Mouse (Mus musculus) cerebellum, adult 8-10 months (tissue): ENCODE results near the gene Coro2b.
A peak's percentile ranks its signal among the peaks of the same experiment; 100 is the strongest.
"Not testable (repeated sequence)": the region's sequence is repeated elsewhere in the genome, so short reads cannot be mapped to it uniquely, and the experiment has no call there.

ENCODE experiments used
- DNase-seq: peaks from one replicate; pipeline ENCODE4 v3.0.0; 2022

Gene Coro2b

DNA sequence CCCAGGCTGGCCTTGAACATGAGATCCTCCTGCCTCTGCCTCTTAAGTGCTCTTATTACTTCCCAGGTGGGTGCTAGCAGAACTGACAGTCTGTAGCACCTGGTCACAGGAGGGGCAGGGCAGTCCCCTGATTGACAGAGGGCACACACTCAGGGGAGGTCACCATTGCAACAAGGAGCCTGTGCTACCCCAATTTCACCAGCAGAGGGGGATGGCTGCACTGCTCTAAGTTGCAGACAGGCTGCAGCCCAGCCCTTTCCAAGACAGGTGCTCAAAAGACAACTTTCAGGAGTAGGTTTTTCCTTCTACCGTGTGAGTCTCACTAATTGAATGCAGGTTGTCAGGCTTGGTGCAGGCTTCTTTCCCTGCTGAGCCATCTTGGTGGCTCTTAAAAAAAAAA is 66.4 kb downstream of the Coro2b start:
- peak; percentile 91 for DNase-seq

DNA sequence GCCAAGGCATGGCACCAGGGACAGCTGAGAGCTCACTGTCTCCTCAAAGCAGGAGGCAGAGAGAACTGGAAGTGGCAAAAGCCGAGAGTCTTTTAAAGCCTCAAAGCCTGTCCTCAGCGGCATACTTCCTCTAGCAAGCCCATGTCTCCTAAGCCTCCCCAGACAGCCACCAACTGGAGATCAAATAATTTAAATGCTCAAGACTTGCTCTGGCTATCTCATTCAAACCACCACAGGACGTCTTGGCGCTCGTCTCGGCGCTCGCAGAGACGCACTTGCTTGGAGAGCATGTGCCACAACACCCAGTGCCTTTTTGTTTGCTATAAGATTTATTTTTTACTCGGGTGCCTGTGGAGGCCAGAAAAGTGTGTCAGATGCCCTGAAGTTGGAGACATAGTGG is 67.1 kb downstream of the Coro2b start:
- no peak for DNase-seq

DNA sequence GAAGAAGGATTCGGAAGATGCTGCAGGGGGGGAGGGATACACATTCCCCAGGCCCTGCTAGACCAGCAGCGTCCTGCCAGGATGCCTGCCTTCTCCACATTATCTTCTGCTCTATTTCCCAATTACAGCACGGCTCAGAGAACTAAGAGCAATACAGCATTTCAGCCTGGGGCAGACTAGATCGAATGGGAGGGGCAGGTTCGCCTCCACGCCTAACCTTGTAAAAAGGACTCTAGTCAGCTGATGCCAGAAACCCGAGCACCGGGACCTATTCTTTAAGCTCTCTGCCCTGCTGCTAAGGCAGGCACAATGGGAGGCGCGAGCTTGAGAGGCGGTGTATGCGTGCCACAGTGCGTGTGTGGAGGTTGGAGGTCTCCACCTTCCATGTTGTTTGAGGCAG is 67.7 kb downstream of the Coro2b start:
- DNase-seq = peak; percentile 89

DNA sequence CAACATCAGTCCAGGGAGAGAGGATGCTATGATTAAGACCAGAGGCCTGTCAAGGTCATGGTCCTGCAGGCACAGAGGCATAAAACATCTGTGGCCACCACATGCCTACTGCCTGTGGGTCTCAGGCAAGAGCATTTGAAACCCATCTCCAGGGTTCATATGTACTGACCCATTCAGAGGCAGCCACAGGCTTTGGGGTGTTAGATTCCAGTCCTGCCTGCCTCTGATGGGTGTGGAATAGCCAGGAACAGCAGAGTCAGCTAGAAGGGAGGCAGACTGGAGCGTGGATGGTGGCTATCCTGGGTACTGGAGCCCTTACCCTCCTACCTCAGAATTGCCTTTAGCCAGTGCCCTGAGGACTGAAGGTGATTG is 69.4 kb downstream of the Coro2b start:
- DNase-seq = no peak

DNA sequence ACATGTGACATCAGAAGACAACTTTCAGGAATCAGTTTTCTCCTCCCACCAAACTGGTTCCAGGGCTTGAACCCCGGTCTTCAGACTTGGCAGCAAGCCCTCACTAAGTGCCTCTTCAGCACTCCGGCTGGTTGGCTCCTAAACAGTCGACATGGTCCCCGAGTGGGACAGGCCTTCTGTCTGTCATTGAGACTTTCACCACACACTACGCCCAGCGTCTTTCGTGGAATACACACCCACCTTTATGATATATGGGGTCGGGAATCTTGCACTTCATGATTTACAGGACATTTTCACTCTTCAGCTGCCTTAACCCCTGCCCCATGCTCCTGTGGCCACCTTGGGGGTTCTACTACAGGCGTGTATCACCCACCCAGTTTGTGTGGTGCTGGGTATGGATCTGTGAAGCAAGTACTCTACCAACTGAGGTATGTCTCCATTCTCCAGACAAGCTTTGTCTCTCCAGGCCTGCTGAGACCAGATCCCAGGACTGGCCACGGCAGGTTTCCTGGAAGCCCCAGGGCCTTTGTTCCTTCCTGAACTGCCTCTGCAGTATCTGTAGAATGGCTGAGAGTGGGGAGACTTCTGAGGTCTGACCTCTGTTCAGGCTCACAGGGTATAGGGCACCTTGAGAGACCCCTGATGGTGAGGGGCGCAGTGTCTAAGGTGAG is 70.0 kb downstream of the Coro2b start:
- no peak for DNase-seq

DNA sequence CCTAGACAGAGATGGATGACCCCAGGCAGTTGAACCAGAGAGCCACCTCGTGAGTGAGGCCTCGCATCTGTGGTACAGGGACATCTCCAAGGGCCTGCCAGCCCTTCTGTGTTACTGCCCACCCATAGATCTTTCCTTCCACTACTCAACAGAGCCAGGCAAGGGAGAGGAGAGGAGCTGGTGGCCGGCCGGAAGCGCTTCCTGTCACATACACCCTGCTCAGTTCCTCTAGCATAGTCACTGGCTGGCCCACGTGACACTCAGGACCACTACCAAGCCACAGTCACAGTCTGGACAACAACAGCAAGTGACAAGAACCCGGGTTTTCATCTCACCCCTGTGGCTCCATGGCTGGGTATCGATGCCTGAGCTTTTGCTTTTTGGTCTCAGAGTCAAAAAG is 70.8 kb downstream of the Coro2b start:
- DNase-seq = no peak

DNA sequence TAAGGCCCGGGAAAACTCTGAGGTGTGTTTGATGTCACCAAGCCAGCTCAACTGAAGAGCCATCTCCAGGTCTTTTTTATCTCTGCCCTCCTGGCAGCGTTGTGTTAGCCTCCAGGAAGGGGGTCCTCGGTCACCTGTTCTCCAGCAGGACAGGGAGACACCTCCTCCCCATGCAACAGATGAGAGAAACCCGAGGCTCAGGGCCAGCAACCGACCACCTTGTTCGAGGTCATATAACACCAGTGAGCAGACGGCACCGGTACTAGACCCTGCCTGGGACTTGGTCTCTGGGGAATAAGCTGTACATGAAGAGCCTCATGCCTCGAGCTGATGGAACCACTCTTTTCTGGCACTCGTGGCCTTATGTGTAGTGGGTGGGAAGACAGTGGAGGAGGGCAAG is 72.1 kb downstream of the Coro2b start:
- no peak for DNase-seq

DNA sequence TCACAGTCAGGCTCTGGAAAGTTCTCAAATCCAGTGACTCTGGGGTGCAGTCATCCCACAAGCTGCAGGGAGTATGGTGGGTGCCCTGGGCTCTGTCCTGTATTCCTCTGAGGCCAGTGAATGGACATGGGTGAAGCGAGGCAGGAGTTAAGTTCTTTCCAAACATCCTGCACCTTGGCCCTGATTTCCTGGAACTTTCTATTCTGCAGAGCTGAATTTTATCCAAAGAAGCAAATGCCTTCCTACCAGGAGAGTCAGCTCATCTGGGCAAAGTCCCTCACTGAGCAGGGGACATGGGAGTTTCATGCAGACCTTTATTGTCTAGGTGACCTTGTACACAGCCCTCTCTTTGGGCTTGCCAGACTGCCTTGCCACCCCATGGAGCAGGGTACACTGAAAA is 75.1 kb downstream of the Coro2b start:
- DNase-seq = no peak

DNA sequence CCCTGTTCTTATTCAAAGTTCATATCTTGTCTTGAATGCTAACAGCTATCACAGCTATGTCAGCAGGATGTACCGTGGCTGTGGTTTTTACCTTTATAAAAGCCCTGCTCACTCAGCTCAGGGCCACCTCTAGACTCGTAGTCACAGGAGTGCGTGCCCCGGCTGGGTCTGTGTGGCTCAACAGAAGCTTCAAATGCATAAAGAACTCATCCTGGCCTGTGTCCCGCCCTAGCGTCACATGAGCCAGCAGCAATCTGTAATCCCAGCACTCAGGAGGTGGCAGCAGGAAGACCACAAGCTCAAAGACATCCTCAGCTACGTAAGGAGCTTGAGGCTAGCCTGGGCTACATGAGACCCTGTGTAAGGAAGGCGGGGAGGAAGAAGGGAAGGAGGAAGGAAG is 75.7 kb downstream of the Coro2b start:
- no peak for DNase-seq

DNA sequence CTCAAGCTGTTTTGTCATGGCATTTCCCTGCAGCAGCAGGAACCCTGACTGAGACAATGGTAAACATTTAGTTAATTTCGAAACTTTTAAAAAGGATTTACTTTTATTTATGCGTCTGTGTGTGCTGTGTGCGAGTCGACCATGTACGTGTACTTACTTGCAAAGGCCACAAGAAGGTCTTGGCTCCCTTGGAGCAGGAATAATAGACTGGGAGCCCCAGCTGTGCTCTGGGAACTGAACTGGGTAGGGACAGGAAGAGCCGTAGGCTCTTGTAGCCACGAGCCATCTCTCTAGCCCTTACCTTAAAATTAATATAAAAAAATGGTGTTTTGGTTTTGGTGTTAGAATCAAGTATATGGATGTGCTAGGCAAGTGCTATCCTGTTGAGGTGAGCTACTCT is 76.8 kb downstream of the Coro2b start:
- no peak for DNase-seq

DNA sequence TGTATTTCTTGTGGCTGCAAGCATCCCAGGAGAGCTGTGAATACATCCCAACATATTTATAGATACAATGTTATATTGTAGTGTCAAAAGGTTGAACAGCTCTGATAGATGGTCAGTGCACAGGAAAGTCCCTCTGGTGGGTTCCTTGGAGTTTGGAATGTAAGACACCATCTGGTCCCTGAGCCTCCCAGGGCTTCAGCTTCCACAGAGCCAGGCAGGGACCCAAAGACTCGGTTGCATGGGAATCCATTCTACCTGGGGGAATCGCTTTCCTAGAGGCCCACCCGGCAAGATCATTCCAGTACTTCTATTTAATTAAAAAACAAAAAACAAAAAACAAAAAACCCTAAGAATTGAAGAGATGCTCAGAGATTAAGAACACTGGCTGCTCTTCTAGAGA is 78.4 kb downstream of the Coro2b start:
- DNase-seq = no peak

DNA sequence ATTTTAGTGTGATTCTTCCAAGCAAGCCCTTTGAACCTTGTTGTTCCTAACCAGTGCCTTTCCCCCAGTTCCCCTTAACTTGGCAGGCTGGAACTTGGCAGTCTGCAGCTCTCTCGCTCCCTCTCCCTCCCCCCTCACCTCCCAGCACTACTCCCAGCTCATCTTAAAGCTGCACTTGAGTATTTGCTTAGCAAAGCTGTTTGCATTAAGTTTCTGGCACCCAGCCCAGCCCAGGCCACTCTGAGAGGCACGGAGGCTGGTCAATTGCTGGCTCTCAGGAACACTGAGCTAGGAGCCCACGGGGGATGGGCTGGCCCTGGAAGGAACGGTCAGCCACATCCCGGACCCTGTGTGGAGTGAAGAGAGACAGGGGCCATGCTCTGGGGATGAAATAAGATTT is 80.8 kb downstream of the Coro2b start:
- DNase-seq = no peak

DNA sequence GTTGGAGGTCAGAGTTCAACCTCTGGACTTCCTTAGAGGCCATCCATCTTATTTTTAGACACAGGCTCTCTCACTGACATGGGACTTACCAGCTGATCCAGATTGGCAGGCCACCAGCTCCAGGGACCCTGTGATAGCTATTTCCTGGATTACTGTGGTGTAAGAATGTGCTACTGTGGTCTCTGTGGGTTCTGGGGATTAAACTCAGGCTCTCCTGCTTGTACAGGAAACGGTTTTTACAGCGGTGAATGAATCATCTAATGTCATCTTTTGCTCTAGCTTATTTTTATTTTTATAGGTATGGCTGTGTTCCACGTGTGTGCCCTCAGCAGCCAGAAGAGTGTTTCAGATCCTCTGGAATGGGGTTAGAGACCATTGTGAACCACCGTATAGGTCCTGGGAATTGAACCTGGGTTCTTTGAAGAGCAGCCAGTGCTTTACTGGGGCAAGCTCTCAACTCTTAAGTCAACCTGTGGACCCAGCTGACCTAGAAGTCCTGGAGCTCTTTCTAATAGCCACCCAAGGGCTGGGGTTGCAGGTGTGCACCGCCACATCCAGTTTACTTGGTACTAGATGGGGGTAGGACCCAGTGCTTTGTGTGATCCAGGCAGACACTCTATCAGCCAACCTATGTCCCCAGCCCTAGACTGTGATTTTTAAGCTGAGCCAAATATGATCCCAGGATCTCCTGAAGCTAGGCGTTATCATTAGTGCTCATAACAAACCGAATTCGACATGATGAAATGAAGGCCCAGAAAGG is 81.5 kb downstream of the Coro2b start:
- no peak for DNase-seq

DNA sequence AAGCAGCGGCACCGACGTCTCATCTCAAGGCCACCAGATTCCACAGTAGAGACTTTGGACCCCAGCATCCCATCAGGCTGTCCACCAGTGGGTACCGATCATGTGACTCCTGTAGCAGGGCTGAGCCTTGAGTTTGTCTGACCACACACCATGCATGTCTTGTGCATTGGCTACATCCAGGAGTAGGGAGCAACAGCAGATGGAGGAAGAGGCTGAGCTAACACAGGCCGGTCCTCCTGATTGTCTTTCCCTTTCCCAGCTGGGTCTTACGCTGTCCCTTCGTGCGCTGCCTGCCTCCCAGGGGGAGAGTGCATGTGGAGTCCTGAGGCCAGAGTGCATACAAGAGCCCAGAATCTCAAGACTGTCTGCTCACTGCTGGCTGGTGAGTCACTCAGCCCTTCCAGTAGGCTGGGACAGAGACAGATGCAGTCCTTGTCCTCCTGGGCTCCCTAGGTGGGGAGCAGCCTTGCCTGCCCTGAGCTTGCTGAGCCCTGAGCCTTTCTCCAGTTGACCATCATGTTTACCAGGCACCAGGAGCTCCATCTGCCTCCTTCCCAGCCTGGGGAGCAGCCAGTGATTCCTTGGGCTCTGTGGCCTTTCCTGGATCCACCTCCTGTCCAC is 84.4 kb downstream of the Coro2b start:
- no peak for DNase-seq

DNA sequence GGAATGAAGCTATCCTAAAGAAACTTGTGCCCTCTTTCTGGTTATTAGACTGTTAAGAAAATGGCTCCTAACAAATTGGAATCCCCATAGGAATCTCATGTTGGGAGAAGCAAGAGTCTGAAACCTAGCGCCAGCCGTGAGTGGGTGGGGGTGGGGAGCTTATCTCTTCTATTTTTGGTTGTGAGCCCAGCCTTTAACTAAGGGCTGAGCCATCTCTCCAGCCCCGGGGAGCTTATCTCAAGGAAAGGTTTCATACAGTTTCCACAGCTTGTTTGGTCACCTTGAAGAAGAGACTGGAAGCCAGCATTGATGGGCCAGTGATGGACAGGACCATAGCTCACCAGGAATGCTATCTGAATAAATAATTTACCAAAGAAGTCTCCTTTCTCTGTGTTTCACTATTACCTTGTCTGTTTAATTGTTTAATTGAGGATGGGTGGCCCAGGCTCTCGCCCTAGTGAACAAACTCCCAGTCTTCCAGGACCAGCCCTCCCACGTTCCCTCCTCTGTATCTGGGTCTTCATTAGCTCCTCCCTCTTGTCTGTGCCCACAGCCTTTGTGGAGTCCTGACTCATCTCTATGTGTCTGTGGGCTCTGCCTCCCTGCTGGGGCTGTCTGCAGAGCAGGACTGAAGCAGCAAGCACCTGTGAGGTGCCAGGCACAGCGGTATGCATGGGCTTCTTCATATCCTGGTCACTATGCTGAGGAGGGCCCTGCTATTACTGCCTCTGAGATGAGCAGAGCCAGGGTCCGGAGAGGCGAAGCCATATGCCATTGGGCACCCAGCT is 85.1 kb downstream of the Coro2b start:
- DNase-seq = no peak

DNA sequence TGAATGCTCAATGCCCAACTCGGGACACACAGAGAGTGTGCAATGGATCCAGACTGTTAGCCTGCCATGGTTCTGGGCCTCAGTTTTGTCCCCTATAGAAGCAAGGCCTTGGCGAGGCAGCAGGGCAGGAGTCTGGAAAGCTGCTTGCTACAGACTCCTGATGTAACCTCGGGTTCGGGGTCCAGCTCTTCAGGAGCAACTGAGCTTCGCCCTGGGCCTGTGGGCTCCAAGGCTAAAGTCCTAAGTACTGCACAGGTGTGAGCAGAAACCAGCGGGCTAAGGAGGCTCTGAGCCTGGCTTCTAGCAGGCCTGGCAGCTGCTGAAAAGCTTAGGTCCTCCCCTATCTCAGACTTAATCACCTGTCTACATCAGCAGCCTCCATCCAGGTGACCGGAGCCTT is 86.0 kb downstream of the Coro2b start:
- DNase-seq = no peak

DNA sequence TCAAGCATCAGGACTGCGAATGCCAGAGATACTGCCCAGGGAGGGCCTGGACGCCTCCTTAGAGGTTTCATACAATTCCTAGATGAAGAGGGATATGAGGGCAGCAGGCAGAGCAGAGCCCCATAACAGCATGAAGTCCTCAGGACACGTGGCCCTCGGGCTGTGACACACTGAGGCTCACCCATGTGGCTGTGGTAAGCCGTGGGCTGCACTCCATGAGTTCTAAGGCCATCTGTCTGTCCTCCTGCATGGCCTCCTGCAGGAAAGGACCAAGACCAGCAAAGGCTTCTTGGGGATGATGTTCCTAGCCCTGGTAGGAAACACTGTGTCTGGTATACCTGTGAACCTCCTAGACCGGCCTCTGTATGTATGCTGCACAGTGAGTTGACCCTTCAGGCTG is 86.5 kb downstream of the Coro2b start:
- DNase-seq = no peak

DNA sequence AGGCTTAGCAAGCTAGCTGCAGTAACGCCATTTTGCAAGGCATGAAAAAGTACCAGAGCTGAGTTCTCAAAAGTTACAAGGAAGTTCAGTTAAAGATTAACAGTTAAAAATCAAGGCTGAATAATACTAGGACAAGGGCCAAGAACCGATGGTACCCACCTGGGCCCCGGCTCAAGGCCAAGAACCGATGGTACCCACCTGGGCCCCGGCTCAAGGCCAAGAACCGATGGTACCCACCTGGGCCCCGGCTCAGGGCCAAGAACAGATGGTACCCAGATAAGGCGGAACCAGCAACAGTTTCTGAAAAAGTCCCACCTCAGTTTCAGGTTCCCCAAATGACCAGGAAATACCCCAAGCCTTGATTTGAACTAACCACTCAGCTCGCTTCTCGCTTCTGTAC is 89.5 kb downstream of the Coro2b start:
- DNase-seq = not testable (repeated sequence)

DNA sequence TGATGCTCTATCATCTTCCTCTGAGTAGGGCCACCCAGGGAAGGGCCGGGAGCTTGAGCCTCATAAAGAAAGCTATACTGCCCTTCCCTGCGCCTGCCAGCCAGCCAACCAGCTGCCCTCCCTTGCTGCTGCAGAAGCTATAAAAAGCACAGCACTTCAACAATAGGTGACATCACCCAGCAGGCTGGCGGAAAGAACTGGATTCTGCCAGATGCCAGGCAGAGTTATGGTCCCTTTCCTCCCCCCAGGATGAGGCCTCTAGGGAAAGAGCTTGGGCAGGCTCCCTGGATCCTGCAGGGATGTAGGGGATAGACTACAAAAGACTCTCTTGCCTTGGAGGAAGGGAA is 98.1 kb downstream of the Coro2b start:
- DNase-seq = no peak

DNA sequence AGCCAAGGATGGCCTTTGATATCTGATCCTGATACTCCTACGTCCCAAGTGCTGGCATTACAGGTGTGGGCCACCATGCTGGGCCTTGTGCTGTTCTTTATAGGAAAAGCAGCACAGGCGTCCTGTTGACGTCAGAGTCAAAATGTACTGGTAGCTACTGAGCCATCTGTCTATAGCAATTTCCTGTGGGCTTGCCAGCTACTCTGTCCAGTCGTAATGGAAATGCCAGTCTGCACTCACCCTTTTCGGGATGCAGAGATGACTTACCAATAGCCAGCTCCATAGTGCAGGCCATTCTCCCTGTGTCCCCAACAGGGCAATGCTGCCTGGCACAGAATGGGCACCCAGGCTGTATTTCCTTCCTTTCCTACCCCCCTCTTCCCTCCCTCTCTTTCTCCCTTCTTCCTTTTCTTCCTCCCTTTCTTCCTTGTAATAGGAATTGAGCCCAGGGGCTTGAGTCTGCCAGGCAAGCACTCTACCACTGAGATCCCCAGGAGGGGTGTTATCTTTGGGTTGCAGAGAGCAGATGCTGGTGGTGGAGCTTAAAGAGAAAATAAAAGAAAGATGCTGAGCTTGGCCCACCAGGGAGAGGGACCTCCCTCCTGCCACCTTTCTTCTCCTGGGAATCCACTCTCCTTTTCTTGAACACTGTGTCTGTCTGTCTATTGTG is 98.6 kb downstream of the Coro2b start:
- DNase-seq = peak; percentile 68

DNA sequence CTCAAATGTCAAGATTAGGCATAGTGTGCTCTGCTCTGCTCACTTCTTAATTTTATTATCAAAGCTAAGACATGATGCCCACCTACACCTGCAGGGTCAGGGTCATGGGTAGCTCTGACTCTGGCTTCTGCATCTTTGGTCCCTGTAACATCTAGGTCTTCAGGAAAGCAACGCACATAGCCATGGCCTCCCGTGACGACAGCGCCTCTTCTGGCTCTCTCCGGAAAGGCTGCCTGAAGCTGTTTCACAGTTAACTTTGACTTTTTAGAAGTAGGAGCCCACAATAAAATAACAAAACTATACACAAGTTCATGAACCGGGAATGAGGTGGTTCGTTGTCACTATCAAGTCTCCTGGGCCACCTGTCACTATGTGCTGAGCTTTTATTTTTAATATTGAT is 99.4 kb downstream of the Coro2b start:
- no peak for DNase-seq

DNA sequence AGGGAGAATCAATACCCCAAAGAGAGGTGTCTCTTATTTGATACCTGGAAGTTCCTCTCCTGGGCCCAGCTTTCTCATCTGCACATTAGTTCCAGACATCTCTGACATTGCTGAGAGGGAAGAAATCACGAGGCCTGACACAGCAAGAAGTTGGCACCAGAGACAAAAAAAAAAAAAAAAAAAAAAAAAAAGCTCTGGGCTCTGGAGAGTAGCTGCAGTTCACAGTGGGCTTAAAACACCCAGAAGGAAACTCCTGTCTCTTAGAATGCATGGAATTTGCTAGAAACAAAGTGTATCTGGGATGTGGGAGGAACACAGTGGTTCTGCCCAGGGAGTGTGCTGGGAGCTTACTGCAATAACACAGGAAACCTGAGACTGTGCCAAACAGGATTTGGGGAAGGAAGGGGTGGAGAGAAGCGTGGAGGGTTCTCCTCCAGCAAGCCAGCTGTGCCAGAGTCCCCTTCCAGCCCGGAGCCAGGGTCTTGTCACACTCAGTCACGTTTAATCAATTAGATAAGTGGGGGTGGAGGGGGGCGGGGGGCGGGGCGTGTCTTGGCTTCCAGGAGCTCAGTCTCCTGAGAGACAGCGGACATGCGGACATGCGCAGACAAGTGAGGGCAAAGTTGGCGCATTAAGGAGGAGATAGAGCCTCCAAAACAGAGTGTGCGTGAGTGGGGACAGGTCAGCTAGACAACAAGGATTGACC is 101.1 kb downstream of the Coro2b start:
- DNase-seq = no peak
